Mouse (Mus musculus) cerebral cortex, adult 2 months (tissue): ENCODE results near the gene Stk32c.

Source experiments
- WGBS: fragments of 180-500 bp; shearing (Covaris S2); methylation state at CpG from one replicate; pipeline ENCODE4 v1.1.7; 2018; 5-methylcytosine and 5-hydroxymethylcytosine counted together

The Stk32c gene

DNA sequence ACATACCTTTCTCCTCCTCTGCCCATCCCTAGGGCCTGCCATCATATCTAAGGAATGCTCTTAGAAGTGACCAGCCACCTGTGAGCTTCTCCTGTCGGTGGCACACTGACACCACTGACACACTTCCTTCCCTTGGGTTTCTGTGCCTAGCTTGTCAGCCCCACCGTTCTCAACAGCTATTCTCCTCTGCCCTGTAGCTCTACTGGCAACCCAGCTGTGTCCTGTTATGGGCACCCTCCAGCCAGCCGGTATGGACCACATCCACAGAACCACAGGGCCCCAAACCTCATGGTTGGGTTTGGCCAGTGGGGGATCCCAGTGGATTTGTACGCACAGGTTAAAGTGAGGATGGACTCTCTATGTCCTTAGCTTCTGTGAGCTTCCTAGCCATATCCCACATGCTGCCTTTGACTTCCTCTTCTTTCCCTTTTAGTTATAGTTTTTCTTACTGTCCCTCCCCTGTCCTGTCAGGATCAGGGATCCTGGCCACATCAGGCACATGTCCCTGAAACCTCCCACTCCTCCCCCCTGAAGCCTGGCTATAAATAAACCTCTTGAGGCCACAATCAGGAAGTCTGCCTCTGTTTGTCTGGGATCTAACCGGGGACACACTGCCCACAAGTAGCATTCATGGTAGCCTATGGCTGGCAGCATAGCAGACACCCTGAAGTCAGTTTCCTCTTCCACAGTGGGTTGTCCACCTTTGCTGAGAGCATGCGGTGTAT is 15.5 kb upstream of the Stk32c start:
- WGBS = 72% methylated on average over 6 of the region's 6 CpGs

DNA sequence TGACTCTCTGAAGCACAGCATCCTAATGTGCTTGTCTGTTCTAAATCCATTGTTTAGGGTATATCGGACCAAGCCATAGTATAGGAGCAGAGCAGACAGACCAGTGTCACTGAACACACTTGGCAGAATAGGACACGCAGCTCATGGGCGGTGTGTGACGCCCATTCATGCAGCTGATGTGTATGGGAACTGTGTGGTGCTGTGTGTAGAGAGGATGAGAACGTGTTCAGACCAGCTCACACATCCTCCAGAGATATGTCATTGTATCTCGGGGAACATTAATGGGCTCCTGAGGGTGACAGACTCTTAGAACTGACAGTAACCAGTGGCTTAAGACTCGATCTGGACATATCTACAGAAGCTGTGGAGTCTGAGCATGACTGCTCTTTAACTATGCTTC is 13.3 kb upstream of the Stk32c start:
- WGBS = 95% methylated on average over 7 of the region's 7 CpGs

DNA sequence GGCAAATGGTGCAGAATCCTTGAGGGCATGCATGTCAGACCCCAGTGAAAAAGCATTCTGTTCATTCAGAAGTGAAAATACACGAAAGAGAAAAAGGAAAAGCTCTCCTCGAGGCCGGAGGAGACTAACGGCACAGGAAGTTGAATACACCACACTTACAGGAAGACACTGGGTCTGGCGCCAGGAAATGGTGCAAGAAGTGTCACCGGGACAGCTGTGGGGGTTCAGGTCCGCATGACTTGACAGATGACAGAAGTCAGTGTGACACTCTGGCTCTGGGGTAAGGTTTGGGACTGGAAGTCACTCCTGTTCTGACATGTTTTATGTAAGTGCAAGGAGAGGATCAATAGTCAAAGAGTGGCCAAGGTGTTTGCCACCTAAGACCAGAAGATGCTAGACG is 11.6 kb upstream of the Stk32c start:
- 75% methylated on average over 8 of the region's 8 CpGs for WGBS

DNA sequence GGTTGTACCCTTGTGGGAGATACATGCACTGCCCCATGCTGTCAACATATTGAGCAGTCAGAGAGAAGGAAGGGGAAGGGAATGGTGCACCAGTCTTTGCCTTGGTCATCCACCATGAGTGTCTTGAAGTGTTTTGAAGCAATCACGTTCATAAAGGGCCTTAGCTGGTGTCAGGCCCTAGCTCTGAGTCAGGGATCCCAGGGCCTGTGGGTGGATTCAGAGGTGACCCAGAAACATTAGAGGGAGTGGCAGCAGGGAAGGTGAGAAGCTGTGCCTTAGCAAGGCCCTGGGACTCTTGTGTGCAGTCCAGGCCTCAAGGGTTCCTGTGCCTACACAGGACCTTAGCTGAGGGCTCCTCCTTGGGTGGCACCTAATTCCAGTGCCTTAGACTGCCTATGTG is 11.0 kb upstream of the Stk32c start:
- WGBS = 80% methylated on average over 1 of the region's 1 CpGs

DNA sequence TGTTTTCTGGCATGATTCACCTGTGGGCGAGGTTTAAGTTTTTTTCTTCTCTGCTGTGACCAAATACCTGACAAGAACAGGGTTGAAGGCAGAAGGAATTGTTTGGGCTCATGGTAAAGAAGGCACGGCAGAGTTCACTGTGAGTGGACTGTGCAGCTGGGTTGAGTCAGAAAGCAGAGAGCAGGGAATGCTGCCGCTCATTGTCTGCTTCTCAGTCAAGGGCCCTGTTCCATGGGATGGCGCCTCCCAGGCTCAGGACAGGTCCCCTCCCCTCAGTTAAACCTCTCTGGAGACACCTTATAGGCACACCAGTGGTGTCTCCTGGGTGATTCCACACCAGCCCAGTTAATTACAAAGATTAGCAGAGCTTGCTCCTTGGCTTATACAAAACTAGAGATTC is 9.2 kb upstream of the Stk32c start:
- 91% methylated on average over 4 of the region's 4 CpGs for WGBS

DNA sequence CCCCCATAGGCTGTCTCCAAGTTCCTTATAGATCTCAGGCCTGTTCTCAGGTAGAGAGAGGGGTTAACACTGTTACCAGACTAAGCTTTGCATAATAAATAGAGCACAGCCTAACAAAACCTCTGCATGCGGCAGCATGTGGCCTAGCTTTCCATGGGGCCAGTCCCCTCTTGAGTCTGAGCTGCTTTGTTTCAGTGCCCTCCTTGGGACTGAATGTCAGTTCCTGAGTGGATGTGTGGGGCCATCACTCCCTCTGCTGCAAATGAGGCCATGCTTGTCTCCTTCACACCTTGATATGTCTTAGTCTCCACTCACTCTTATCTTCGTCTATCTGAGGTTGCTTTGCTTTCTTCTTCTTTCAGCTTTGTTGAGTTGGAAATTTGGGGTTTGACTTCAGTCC is 8.7 kb upstream of the Stk32c start:
- 86% methylated on average over 2 of the region's 2 CpGs for WGBS

DNA sequence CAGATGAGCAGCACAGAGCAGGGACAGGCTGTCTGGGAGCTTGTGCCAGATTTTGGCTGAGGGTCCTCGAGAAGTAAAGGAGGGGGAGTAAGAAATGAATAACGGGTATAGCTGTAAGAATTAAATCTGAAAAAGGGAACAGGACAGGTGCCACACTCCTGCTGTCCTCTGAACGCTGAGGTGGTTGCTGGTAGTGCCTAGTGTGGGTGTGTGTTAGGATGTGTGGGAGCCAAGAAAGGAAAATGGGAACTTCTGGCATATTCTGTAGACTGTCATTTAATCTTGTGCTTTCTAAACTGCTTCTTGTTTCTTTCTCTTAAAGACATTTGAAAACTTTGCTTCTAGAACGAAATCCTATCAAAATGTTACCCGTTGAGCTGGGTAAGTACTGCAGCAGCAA is 8.0 kb upstream of the Stk32c start:
- 44% methylated on average over 5 of the region's 5 CpGs for WGBS

DNA sequence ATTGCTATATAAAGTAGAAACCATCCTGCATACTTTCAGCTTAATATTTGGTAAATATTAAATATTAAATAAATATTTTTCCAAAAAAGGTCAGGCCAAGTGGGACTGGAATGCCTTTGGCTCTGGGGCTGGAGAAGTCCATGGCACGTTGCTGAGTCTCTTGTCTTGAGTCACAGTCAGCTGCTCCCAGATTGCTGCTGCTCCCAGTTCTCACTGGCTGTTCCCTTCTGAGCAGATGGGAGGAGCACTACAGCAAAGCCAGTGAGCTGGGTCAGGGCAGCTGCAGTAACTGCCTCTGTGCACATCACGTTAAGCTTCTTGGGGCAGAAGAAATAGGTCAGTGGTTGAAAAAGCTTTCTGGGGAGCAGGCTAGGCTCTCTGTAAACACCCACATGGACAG is 7.2 kb upstream of the Stk32c start:
- WGBS = 34% methylated on average over 2 of the region's 2 CpGs

DNA sequence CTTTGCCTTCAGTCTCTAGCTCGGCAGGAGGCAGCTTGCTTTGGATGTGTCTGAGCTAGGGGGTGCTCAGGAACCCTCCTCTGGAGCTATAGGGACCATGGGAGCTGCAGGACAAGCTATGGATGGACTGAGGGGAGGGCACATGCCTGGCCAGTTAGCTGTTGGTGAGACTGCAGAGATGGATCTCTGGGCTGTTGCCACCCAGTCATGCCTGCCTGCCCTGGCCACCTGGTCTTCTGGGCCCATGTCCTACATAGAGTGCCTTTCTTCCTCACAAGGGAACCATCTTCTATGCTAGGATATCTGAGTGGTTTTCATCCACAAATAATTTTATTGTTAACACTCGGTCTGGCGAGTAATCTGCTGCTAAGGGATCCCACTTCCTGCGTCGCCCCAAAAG is 6.4 kb upstream of the Stk32c start:
- WGBS = 90% methylated on average over 5 of the region's 5 CpGs

DNA sequence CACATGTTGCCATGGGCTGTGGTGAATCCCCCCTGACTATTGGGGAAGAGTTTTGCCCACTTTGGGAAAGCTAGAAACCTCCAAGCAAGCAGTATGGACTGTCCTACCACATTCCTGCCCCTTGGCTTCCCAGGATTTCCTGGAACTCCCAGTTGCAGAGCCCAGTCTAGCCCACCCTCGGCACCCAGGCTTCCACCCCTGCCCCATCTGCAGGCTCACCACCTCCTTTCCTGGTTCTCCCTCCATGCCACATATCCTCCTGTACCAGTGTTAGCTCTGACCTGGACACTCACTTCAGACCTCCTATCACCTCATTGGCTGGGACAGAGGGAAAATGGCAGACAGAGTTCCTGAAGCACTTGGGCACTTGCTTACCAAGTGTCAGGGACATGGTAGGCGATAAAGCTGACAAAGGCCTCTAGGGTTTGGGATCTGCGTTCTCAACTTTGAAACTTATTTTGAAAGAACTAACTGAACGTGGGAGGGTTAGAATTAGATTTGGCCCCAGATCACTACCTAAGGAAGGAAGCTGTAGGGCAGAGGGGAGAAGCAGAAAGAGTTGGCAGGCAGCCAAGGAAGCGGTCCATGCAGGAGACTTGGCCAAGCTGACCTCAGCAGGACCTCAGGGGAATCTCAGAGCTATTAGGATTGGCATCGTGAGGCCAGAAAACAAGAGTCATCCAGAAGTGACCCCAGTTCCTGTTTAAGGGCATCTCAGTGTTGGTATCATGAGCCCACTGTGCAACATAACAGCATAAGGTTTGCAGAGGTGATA is 5.7 kb upstream of the Stk32c start:
- WGBS = 61% methylated on average over 6 of the region's 6 CpGs

DNA sequence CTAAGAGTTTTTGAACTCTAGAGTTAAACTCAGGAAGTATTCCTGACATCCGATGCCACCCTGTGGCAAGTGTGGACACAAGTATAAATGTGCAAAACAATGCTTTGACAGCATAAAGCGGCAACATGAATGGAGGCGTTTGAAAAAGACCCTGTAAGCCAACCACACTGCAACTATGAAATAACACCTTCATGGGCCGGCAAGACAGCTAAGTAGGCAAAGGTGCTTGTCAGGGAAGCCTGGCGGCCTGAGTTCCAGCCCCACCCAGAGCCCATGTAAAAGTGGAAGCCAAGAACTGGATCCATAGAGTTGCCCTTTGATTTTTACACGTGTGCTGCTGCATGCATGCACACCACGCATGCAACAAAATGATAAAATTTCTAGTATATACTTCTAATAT is 3.9 kb upstream of the Stk32c start:
- 83% methylated on average over 7 of the region's 7 CpGs for WGBS

DNA sequence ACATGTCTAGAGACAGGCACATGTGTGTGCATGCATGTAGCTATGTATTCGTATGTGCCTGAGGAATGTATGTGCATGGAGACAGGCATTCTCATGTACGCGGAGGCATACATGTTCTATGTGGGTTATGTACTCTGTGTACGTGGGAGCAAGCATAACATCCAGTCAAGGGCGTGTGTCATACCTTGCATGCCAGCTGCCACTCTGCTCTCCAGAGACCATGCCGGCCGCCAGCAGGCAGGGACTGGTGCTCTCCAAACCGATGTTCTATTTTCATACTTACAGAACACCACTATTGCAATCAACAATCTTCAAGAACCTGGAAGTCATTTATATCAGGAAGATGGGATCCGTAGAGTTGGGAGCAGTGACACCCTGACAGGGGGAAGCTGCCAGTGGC is 3.4 kb upstream of the Stk32c start:
- WGBS = 91% methylated on average over 9 of the region's 9 CpGs

DNA sequence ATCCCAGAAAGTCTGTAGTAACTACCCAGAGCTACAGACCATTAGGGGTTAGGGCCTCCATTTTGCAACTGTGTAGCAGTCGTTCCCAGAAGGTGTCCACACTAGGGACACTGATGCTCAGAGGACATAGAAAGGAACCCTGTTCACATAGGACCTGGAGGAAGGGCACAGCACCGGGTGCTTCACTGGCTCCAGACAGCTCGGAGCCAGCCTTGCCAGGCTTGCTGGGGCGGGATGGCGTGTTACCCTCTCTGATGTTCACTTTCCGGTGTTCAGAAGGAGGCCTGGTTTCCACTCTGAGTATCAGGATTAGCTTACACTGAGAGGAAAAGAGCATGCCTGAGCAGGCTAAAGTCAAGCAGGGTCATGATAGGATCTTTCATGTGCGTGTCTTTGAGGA is 2.8 kb upstream of the Stk32c start:
- 94% methylated on average over 7 of the region's 7 CpGs for WGBS

DNA sequence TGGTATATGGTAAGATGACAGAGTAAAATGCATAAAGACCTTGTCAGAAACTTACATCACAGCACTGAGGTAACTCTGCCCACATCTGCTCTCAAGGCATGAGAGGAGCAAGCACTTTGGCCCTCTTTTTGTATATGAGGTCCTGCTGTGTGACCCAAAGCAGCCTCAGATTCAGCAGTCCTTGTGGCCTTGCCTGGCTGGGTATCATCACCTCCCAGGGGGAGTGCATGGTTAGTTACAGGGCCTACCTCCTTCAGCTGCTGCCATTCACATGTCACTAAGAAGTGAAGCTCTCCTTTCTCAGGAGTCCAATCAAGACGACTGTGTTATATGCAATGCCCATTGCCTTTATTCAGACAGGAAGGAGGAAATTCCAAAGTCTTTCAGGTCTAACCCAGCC is 2.4 kb upstream of the Stk32c start:
- 69% methylated on average over 1 of the region's 1 CpGs for WGBS

DNA sequence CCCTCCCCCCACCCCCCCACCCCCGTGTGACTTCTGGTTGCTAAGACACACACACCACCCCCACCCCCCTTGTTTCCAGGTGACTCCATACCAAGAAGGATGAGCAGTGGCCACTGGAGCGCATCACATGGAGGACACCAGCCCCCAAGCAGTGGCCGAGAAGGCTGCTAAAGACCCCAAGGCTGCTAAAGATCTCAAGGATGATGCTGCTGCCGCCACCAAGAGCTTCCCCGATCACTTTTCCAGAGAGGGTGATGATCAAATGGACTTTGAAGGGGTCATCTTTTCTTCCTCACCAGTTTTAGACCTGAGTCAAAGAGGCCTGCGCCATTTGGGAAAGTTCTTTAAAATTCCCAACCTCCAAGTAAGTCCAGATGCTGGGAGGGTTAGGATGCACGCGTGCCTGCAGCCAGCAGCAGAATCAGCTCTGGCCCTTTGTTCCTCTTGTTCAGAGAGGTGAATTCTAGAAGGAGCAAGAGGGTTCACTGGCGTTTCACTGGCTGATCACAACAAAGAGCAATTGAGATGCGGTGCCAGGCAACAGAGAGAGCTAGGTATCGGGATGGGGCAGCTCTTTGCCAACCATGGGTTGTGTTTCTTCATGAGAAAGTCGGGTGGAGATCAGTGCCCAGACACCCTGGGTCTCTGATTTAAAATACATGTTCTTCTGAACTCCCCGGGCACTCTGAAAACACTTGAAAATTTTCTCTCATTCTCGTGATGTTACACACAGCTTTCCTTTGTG is 1.7 kb upstream of the Stk32c start:
- 79% methylated on average over 14 of the region's 14 CpGs for WGBS

DNA sequence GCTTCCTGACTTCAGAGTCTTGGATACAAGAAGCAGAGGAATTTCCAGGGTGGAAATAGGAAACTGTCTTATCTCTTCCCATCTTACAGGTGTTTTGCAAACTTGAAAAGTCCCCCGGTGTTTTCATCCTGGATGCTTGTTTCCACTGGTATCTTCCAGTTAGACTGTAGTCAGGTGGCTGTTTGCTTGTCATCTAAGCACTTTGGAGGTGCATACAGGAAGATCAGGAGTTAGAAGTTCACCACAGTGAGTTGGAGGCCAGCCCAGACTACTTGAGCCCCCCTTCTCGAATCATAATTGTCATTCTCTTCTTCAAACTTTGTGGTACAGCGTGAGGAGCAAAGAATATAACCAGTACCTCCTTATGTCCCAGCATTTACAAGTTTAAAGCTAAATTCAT is 1.1 kb upstream of the Stk32c start:
- WGBS = 80% methylated on average over 3 of the region's 3 CpGs

DNA sequence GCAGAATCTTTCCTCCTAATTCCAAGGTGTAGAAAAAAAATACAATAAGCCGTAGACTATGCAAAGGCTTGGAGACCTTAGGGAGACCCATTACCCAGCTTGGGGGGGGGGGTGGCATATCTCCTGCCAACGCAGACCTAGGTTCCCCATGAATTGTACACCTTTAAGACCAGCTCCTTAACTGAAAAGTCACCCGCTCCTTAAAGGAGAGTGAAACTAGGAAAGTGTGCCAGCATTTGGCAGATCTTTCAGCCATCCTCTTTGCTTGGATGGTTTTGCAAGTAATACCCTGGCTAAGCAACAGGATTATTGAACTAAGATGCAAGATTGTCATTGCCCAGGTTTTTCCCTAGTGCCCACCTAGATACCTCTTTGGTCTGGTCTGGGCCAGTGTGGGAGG is 644 bp upstream of the Stk32c start:
- WGBS = 41% methylated on average over 3 of the region's 3 CpGs

DNA sequence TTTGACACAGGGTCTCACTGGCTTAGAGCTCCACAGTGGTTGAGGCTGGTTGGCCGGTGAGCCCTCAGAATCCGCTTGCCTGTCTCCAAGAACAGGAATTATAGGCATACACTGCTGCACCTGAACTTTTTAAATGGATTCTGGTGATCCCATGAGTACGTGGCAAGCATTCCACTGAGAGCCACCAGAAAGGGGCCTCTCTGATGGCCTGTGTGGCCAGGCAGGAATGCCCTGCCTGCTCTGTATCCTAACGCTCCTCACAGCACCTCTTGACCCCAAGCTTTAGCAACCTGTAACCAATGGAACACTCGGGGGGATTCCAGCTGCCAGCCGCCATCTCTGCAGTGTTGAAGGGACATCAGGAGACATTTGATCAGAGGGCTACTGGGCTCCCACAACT is 1.3 kb downstream of the Stk32c start:
- 96% methylated on average over 6 of the region's 6 CpGs for WGBS

DNA sequence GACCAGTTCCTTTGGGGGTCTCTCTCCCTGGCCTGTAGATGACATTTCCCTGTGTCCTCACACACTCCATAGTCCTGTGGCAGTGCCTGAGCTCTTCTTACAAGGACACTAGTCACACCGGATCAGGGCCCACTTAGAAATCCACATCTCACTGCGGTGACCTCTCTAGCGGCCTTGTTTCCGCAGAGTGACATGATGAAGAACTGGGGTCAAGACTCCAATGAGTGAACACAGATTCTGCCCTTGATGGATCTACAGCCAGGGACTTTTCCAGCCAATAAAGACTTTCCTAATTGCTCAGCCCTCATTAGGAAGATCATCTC is 4.4 kb downstream of the Stk32c start:
- 94% methylated on average over 4 of the region's 4 CpGs for WGBS

DNA sequence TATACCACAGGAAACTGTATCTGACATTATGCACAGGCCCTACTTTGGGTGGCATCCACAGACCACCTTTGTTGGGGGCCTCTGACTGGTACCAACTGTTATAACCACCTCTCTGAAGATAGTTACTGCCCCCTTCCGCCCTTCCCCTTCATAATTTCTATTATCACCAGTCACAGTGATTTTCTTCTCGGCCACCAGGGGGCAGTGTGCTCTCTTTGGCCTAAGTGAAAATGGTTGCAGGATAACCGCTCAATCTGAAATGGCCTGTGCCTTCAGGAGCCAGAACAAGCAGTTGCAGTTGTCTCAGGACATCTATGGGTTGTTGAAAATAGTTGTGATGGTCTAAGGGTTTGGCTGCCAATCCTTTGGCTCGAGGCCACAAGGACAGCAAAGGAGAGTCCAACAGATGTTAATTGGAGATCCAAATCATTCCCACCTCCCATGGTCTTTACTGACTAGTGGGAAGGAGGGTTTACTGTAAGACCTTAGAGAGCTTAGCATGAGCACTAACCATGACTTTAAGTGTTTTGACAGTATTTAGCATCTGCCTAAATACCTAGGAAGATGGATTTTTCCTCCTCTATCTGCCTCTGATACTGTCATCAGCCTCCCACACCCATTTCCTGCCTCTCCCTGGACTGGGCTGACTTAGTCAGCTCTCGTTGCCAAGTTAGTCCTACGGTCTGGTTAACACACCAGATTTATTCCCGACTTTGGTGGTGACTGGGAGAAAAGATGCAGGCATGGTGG is 4.9 kb downstream of the Stk32c start:
- 20% methylated on average over 7 of the region's 7 CpGs for WGBS

DNA sequence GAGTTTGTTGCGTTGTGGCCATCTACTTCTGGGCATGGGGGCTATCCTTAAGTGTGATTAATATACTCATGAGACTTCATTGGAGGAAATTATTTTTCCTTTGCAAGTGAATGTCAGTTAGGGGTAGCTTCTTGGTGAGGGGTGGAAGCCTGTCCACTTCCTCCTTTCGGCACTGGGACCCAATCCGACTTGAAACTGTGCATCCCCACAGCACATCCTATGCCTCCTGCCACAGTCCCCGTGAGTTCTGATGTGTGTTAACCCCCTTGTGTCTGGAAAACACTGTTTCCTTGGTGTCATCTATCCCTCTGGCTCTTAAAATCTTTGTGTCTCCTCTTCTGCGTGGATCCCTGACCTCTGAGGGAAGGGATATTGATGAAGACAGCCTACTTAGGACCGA is 11.9 kb downstream of the Stk32c start:
- WGBS = 66% methylated on average over 6 of the region's 6 CpGs

DNA sequence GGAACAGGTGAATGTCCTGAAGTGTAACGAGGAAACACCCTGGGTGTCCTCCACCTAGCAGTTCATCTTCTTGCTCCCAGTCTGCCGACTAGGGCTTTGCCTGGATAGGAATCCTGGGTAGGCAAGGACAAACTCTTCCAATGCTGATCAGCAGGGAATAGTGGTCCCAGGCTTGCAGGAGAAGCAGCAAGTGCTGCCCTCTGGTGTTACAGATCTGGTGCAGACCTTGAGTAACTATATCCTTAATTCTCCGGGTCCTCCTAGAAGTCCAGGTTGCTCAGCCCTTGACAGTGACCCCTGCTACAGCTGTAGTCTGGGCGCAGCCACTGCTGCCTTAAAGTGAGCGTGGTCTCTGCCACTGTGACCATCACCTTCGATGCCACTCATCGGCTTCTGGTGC is 13.0 kb downstream of the Stk32c start:
- WGBS = 26% methylated on average over 7 of the region's 7 CpGs
